Mouse (Mus musculus) E14TG2a.4 (cell line): Measurements from ENCODE around the gene Ntan1.

Source experiments
- CTCF ChIP-seq: conservative IDR thresholded peaks from 2 replicates; pipeline ENCODE4 v1.5.1; 2014; ENCODE audit warnings: low read length
- NANOG ChIP-seq: IDR thresholded peaks from 2 replicates; pipeline ENCODE4 v1.6.1; 2014; ENCODE audit warnings: borderline replicate concordance, low read length, mixed read lengths
- POU5F1 ChIP-seq: IDR thresholded peaks from 2 replicates; pipeline ENCODE4 v1.6.1; 2014; ENCODE audit warnings: low read length, borderline replicate concordance

- TF ChIP-seq CTCF (no peak), POU5F1 (no peak), NANOG (no peak)
Measured at GRCm38 (mm10) chr16:13825781-13826490, 7.3 kb downstream of the Ntan1 start.
